Mouse (Mus musculus): Measurements from ENCODE around the gene Ciz1.
A peak's percentile ranks its signal among the peaks of the same experiment; 100 is the strongest.

The Ciz1 gene

DNA sequence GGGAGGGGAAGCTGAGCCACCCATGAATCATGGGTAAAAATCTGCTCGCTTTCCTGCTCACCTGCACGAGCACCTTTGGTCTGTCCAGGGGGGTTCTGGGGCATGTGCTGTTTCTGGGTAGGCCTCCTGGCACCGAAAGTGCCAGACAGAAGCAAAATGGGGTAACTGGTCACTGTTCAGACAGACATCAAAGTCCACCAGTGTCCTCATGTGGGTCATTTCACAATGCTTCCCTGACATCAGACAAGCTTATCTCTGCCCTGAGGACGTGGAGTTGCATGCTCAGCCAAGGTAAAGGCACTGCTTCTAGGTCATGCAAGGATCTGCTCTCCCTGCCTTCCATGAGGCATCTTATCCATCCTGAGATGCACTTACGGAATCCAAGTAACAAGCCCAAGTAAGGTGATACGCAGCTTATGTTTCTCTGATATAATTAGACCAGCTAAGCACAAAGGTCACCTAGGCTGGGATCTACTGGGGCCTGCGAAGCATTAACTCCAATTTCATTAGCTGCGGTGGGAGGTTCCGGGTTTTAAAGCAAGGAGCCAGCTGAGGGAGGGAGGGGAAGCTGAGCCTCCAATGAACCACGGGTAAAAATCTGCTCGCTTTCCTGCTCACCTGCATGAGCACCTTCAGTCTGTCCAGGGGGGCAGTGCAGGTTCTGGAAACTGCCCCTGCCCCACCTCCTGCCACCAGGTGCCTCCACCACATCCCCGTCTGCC lies 66.5 kb downstream of the Ciz1 start:
- DNase-seq (ENCODE audit: low spot score), result no peak

DNA sequence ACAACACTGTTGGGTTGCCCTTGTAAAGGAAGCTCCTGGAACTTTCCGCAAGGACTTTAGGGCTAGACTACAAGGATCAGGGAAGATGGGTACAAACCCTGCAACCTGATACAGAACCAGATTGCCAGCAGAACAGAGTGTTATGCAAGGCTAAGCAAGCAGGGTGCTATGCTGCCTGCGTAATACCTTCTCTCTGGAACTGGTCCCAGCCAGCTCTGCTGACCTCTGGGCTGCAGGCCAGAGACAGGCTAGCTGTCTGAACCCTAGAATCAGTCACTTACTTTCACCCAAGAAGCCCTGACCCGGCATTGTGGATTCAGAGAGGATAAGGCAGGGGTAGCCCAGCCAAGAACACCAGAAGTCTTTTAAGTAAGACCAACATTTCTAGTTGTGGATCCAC lies 67.2 kb downstream of the Ciz1 start:
- DNase-seq (ENCODE audit: low spot score), result no peak

DNA sequence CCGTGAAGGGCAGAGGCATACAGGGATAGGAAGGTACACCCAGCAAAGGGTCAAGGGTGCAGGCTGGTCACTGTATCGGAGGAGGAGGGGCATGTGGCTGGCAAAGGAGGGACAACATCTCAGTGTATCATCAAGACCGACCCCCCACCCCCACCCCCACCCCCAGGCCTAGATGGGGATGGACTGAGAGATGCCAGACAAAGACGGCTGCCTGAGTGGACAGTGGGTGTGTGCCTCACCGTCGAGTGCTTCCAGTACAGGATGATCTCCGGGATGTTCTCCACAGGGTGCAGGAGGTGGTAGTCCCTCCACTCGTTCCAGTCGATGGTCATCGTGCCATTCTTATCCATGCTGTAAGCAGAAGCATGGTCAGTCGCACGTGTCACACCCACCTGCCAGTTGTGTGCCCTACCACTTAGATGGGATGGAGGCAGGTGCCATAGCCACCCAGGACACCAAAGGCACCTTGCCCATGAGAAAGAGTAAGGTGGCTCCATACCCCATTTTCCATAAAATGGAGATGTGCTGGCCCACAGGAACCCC lies 68.0 kb downstream of the Ciz1 start:
- no peak for DNase-seq (ENCODE audit: low spot score)

DNA sequence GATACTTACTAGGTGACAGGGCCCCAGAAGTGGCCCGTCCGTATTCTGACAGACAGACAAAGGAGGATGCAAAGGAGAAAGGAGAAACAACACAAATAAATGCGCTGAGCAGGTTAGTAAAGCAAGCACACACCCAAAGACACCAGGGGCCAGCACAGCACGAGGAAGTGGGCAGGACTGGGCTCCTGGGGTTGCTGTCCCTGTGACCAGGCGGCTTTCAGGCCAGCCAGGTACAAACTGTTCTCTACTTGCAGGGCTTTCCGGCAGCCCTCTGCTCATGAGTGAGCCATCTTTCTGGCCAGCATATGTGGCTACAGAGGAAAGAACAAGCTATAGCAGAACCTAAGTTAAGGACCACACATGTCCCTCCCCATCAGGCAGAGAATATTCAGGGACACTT lies 68.5 kb downstream of the Ciz1 start:
- no peak for DNase-seq (ENCODE audit: low spot score)

DNA sequence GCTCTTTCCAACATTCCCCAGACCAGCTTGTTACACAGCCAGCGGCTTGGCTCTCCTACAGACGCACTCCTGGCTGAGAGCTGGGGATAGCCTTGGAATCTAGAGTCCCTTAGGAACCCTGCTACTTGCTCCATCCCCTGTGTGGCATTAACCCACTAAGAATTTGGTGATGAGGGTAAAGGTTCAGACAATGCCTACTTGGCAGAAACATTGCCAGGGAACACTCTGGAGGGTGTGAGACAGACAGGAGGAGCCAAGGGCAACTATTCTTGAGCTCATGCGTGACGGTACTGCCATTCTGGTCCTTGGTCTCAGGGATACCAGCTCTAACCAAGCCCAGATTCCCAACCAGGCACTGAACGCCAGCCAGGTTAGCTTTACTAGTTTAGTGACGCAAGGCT lies 69.7 kb downstream of the Ciz1 start:
- DNase-seq (ENCODE audit: low spot score), result no peak

DNA sequence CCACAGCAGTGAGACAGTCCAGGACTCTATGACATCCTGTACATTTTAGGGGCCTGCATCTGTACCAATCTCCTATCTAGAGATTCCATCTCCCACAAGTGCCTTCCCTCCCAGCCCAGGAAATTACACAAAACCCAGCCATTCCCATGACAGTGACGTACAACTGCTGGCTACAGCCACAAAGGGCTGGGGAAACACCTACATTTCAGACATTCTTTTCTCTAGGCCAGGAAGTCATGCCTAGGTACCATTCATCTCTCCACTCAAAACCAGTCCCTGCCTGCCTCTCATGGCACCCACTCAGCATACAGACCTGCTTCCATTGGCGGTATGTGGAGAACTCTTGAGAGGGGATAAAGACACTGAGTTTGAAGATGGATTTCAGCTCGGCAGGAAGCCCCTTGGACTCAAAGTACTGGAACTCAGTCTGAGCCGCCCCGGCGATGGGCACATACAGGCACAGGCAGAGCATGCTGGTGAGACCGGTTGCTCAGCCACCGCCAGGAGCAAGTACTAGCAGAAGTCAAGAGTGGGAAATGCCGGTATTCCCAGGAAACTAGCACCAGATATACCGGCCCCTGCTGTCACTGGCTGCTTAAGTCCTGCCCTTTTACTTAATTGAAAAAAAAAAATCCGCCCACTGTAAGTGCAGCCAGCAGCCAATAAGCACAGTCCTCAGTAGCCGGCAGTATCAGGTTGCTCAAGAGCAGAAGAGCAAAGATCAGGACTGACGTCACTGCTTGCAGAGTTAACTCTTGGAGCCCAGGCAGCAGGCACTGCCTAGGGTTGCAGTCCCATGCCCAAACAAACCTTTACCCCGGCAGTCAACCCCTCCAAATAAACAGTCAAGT lies 71.6 kb downstream of the Ciz1 start:
- DNase-seq (ENCODE audit: low spot score), result peak; percentile 94

DNA sequence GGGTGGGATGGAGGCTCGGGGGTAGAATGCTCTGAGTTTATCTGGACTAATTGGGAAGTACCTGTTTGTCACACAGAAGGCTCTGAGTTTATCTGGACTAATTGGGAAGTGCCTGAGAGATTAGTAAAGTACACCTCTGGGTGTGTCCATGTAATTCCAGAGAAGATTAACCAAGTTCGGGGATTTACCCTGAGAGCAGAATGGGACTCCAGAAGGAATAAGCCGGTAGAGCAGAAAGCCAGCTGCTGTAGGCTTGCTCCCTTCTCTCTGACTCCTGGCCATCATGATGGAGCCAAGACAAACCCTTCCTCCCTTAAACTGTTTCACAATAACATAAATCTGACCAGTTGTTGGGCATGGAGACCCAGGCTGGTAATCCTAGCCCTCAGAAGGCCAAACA lies 72.7 kb downstream of the Ciz1 start:
- no peak for DNase-seq (ENCODE audit: low spot score)

DNA sequence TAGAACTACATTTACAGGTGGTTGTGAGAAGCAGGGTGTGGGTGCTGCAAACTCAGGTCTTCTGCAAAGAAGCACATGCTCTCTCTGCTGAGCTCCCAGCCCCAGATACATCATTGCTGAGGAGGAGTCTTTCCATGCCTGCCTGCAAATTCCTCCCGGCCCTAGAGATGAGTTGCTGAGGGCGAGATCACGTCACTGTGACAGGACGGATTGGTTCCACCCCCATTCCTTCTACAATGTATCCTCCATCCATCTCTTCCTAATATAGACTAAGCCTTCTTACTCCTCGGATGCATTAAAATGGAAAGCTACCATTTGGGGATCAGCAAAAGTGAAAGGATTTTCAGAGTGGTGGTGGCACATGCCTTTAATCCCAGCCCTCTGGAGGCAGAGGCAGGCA lies 73.4 kb downstream of the Ciz1 start:
- DNase-seq (ENCODE audit: low spot score), result no peak

DNA sequence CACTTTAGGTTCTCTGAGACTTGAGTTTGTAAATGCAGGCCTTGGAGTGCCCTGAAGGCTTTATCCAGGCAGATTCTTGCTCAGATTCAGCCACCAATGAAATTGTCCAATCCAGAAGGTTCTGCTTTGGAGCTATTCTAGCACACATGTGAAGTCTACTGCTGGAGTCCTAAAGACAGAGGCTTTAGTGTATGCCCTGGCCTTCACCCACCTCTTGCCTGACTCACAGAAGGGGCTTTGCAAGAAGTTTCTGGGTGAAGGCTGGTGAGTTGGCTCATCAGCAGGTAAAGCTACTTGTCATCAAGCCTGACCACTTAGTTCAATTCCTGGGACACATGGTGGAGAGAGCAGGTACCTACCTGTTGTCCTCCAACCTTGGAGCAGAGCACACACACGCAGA lies 74.0 kb downstream of the Ciz1 start:
- DNase-seq (ENCODE audit: low spot score), result no peak

DNA sequence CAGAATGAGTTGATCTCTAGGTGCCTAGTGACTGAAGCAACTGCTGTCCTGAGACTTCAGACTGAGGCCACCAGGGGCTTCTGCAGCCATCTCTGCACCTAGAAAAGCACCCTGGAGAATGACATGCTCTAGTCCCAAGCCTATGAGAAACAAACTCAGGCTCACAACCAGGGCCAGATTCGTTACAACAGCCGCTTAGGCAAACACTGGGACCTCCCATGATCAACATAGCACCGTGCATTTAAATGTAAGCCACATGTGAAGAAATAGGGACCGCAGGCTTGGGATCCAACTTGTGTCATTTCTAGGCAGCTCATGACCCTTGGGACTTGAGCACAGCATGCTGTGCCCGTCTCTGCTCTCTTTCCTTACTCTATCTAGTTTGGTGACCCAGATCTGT lies 75.6 kb downstream of the Ciz1 start:
- no peak for DNase-seq (ENCODE audit: low spot score)

DNA sequence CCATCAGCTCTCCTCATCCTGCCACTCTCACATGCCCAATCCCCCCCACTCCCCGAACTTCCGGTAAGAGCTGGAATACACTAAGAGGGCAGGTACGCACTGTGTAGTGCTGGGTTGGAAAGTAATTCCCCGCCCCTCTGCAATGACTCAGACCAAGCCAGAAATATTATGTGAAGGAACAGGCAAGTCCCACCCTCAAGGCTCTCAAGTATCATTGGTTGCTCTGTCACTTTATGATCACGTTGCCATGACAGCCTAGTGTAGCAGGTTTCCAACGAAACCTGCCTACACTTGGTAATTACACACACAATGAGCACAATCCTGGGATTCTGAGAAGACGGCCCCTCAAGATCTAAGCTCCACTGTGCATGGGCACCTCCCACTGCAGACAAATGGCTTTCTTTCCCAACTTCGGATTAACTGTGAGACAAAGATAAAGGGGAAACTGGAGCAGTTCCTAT lies 76.2 kb downstream of the Ciz1 start:
- peak; percentile 36 for DNase-seq (ENCODE audit: low spot score)

DNA sequence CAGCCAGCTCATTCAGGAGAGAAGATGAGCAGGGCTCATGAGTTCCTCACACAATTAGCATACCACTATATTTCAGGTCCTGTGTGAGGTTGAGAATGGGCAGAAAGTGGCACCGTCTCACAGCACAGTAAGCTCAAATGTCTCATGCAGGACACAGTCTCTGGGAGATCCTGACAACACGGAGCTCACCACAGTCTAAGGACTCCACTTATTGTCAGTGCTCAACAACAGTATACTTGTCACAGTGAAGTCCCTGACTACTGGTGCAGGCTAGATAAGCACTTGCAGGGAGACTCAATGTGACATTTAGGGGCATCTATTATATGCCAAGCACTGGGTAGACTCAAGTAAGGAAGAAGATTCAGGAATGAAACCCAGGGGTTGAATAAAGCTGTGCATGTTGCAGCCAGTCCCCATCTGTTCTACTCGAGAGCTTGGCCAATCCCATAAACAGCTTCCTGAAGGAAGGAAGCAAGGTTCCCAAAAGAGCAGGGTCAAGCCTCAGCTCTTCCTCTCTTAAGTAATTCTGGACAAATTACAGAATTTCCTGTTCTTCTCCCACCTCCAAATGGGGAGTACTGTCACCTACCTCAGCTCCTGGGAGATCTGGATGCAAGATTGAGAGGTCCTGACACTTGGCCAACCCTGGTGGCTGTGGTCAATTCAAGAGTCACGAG lies 77.2 kb downstream of the Ciz1 start:
- no peak for DNase-seq (ENCODE audit: low spot score)
